Mouse (Mus musculus) forebrain, embryonic 15.5 days (tissue): ENCODE results near the gene Ecm1. TPM values are rescaled to one million over a fixed set of nuclear protein-coding genes. Genes with fewer than 3 reads are reported as not detected.
A peak's percentile ranks its signal among the peaks of the same experiment; 100 is the strongest.

Source experiments
- ATAC-seq: fragments of 200-750 bp; cut with Nextera tagmentation; replicated peaks from 2 replicates; pipeline ENCODE4 v1.8.0; 2017; ENCODE audit warnings: mild to moderate bottlenecking, moderate TSS enrichment, moderate library complexity
- H3K27ac ChIP-seq: fragments of 300-500 bp; sonication (generic); replicated peaks from 2 replicates; pipeline ENCODE4 v1.5.1; 2015; ENCODE audit warnings: mild to moderate bottlenecking, inconsistent platforms
- H3K27me3 ChIP-seq: fragments of 300-500 bp; sonication (generic); 2 replicates; pipeline ENCODE4 v1.6.1; 2015; ENCODE audit warnings: inconsistent platforms
- H3K36me3 ChIP-seq: fragments of 300-500 bp; sonication (generic); 2 replicates; pipeline ENCODE4 v1.6.1; 2015; ENCODE audit warnings: mild to moderate bottlenecking, inconsistent platforms
- H3K4me1 ChIP-seq: fragments of 300-500 bp; sonication (generic); 2 replicates; pipeline ENCODE4 v1.6.1; 2015; ENCODE audit warnings: inconsistent platforms
- H3K4me2 ChIP-seq: fragments of 300-500 bp; sonication (generic); replicated peaks from 2 replicates; pipeline ENCODE4 v1.6.1; 2015; ENCODE audit warnings: mild to moderate bottlenecking, inconsistent platforms
- H3K4me3 ChIP-seq: fragments of 300-500 bp; sonication (generic); 2 replicates; pipeline ENCODE4 v1.5.1; 2015; ENCODE audit warnings: mild to moderate bottlenecking, inconsistent platforms
- H3K9ac ChIP-seq: fragments of 300-500 bp; sonication (generic); replicated peaks from 2 replicates; pipeline ENCODE4 v1.6.1; 2015; ENCODE audit warnings: mild to moderate bottlenecking, inconsistent platforms
- H3K9me3 ChIP-seq: fragments of 300-500 bp; sonication (generic); 2 replicates; pipeline ENCODE4 v1.6.1; 2016; ENCODE audit warnings: inconsistent platforms
- WGBS: fragments of 180-500 bp; shearing (Covaris S2); methylation state at CpG from one replicate; pipeline ENCODE4 v1.1.7; 2015; ENCODE audit warnings: mixed read lengths; 5-methylcytosine and 5-hydroxymethylcytosine counted together
- polyA plus RNA-seq: library from polyadenylated mRNA; unstranded; fragments of >200 nt; fragmentation: Nextera tagmentation; extraction: Ambion mirVana; gene quantifications from 2 replicates; pipeline ENCODE4 v1.2.1, GENCODE M21; 2015

The Ecm1 gene
- polyA plus RNA-seq, 1 experiment from 2014 or later: 8.7 TPM

GRCm38 (mm10) chr3:95718153-95718552, 21.2 kb downstream of the Ecm1 start:
- Histone ChIP-seq H3K27me3 (no peaks in the 10 kb centered on the region), H3K36me3 (no peaks in the 10 kb centered on the region), H3K4me1 (no peaks in the 10 kb centered on the region), H3K27ac (no peak overlapping the region), H3K4me2 (no peak overlapping the region), H3K9me3 (no peaks in the 10 kb centered on the region), H3K9ac (no peak overlapping the region), H3K4me3 (no peak overlapping the region)
- ATAC-seq: no peak
- WGBS: 97% methylated on average over 2 of the region's 2 CpGs

DNA sequence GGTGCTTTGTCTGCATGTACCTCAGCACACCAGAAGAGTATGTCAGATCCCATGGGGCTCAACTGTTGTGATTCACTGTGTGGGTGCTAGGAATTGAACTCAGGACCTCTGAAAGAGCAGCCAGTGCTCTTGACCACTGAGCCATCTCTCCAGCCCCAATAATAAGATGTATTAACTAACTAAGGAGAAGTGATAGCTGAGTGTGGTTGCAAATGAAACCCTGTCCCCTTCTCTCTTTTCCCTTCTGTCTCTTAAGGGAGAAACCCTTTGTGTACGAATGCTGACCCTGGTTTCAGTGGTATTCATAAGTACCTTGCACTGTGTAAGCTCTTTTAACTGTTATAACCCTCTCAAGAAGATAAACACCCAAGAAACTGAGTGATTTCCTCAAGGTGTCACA, 23.3 kb downstream of the Ecm1 start:
- Histone ChIP-seq H3K4me1 (no peaks in the 10 kb centered on the region), H3K36me3 (no peaks in the 10 kb centered on the region), H3K9me3 (no peaks in the 10 kb centered on the region), H3K4me3 (no peak overlapping the region), H3K9ac (no peak overlapping the region), H3K27ac (no peak overlapping the region), H3K4me2 (no peak overlapping the region), H3K27me3 (no peaks in the 10 kb centered on the region)
- 79% methylated on average over 1 of the region's 1 CpGs for WGBS
- ATAC-seq: no peak

GRCm38 (mm10) chr3:95709967-95710366, 29.4 kb downstream of the Ecm1 start:
- Histone ChIP-seq H3K9me3 (no peaks in the 10 kb centered on the region), H3K27me3 (no peaks in the 10 kb centered on the region), H3K4me2 (no peak overlapping the region), H3K4me1 (no peaks in the 10 kb centered on the region), H3K36me3 (no peaks in the 10 kb centered on the region), H3K4me3 (no peak overlapping the region), H3K9ac (no peak overlapping the region), H3K27ac (no peak overlapping the region)
- ATAC-seq: no peak

DNA sequence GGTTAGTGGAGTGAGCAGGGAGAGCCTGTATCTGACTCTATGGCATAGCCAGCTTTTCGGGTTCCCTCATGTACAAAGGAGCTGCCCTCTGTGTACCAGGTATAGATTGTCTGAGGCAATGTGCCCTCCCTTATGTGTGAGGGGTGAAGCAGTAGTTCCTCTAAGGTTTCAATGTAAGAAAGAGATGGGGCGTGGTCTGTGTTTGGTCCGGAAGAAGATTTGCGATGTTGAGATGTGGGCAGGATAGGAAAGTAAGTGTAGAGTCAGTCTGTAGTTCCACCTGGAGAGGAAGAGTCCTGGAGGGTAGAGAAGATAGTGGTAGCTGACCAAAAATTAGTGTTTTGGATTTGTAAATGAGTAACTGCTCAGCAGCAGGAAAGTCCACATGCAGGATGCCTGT, 30.3 kb downstream of the Ecm1 start:
- Histone ChIP-seq H3K27ac (no peak overlapping the region), H3K27me3 (no peaks in the 10 kb centered on the region), H3K4me1 (no peaks in the 10 kb centered on the region), H3K9ac (no peak overlapping the region), H3K4me3 (no peak overlapping the region), H3K4me2 (no peak overlapping the region), H3K9me3 (no peaks in the 10 kb centered on the region), H3K36me3 (no peaks in the 10 kb centered on the region)
- no peak for ATAC-seq
- whole genome bisulfite sequencing: 92% methylated on average over 4 of the region's 4 CpGs

- WGBS: 95% methylated on average over 7 of the region's 7 CpGs
- Histone ChIP-seq H3K9ac (no peak overlapping the region), H3K4me3 (no peak overlapping the region), H3K9me3 (no peaks in the 10 kb centered on the region), H3K36me3 (no peaks in the 10 kb centered on the region), H3K4me1 (no peaks in the 10 kb centered on the region), H3K27ac (no peak overlapping the region), H3K4me2 (no peak overlapping the region), H3K27me3 (no peaks in the 10 kb centered on the region)
- ATAC-seq: no peak
Observed at GRCm38 (mm10) chr3:95707497-95707896, 31.9 kb downstream of the Ecm1 start.

- H3K4me3 ChIP-seq: no peak overlapping the region
- no peak for ATAC-seq
- no peak overlapping the region for H3K27ac ChIP-seq
- WGBS: 89% methylated on average over 4 of the region's 4 CpGs
- H3K36me3 ChIP-seq: no peaks in the 10 kb centered on the region
- H3K9me3 ChIP-seq: no peaks in the 10 kb centered on the region
- no peaks in the 10 kb centered on the region for H3K27me3 ChIP-seq
- no peak overlapping the region for H3K9ac ChIP-seq
- no peak overlapping the region for H3K4me2 ChIP-seq
- peaks cover 8% of the 10 kb centered on the region for H3K4me1 ChIP-seq
Observed at GRCm38 (mm10) chr3:95706273-95706672, 33.1 kb downstream of the Ecm1 start.

GRCm38 (mm10) chr3:95704612-95705011, 34.8 kb downstream of the Ecm1 start:
- H3K9ac ChIP-seq: no peak overlapping the region
- H3K4me3 ChIP-seq: no peak overlapping the region
- no peak overlapping the region for H3K27ac ChIP-seq
- no peaks in the 10 kb centered on the region for H3K36me3 ChIP-seq
- WGBS: 90% methylated on average over 4 of the region's 4 CpGs
- H3K4me1 ChIP-seq: peaks cover 10% of the 10 kb centered on the region
- H3K4me2 ChIP-seq: no peak overlapping the region
- H3K9me3 ChIP-seq: no peaks in the 10 kb centered on the region
- no peak for ATAC-seq
- no peaks in the 10 kb centered on the region for H3K27me3 ChIP-seq

- H3K4me1 ChIP-seq: peaks cover 10% of the 10 kb centered on the region
- no peak overlapping the region for H3K4me2 ChIP-seq
- no peak overlapping the region for H3K4me3 ChIP-seq
- no peaks in the 10 kb centered on the region for H3K36me3 ChIP-seq
- no peaks in the 10 kb centered on the region for H3K9me3 ChIP-seq
- no peak for ATAC-seq
- H3K27me3 ChIP-seq: no peaks in the 10 kb centered on the region
- H3K9ac ChIP-seq: no peak overlapping the region
- H3K27ac ChIP-seq: no peak overlapping the region
- WGBS: 98% methylated on average over 3 of the region's 3 CpGs
Observed at GRCm38 (mm10) chr3:95703276-95703675, 36.1 kb downstream of the Ecm1 start.

DNA sequence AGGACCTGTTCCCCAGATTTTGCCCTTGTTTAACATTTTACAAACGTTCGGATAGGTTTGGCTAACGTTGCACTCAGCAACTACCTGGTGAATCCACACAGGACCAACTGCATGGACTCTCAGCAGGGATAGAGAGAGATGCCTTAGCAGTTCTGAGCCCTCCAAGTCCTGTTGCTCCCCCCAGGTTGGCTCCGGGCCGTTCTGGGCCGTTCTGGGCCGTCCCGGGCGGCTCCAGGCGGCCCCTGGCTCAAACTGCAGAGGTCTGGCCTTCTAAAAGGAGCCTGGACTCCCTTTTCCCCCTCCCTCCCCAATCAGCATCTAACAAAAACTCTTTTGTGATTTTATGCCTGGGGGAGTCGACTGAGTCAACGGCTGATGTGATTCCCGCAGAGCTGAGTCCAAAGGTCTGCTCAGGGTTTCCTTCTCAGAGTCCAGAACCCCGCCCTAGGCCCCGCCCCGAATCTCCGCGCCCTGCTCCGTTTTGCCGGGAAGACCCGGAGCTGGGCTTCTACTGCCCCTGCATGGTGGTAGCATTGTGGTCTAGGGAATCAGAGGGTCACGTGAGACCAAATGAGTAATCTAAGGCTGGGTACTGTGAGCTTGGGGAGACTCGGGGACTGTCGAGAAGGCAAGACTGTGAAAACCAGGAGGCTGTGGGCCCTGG, 37.4 kb downstream of the Ecm1 start:
- Histone ChIP-seq H3K27ac (no peak overlapping the region), H3K27me3 (no peaks in the 10 kb centered on the region), H3K36me3 (no peaks in the 10 kb centered on the region), H3K9me3 (no peaks in the 10 kb centered on the region), H3K4me2 (peak overlapping the region; percentile 45), H3K4me1 (peaks cover 10% of the 10 kb centered on the region), H3K4me3 (peak overlapping the region; percentile 24), H3K9ac (peak overlapping the region; percentile 26)
- 3% methylated on average over 24 of the region's 24 CpGs for WGBS
- ATAC-seq: peak; percentile 91

GRCm38 (mm10) chr3:95701085-95701484, 38.3 kb downstream of the Ecm1 start:
- H3K36me3 ChIP-seq: no peaks in the 10 kb centered on the region
- peaks cover 10% of the 10 kb centered on the region for H3K4me1 ChIP-seq
- no peak overlapping the region for H3K27ac ChIP-seq
- H3K4me3 ChIP-seq: no peak overlapping the region
- no peak for ATAC-seq
- H3K9me3 ChIP-seq: no peaks in the 10 kb centered on the region
- no peak overlapping the region for H3K4me2 ChIP-seq
- H3K27me3 ChIP-seq: no peaks in the 10 kb centered on the region
- no peak overlapping the region for H3K9ac ChIP-seq
- 79% methylated on average over 2 of the region's 2 CpGs for WGBS

GRCm38 (mm10) chr3:95700233-95700681, 39.1 kb downstream of the Ecm1 start:
- Histone ChIP-seq H3K36me3 (no peaks in the 10 kb centered on the region), H3K4me2 (no peak overlapping the region), H3K9me3 (no peaks in the 10 kb centered on the region), H3K27ac (no peak overlapping the region), H3K4me3 (no peak overlapping the region), H3K4me1 (peaks cover 10% of the 10 kb centered on the region), H3K27me3 (no peaks in the 10 kb centered on the region), H3K9ac (no peak overlapping the region)
- ATAC-seq: no peak
- 71% methylated on average over 6 of the region's 6 CpGs for WGBS

- Histone ChIP-seq H3K9me3 (no peaks in the 10 kb centered on the region), H3K36me3 (no peaks in the 10 kb centered on the region), H3K4me2 (no peak overlapping the region), H3K27me3 (no peaks in the 10 kb centered on the region), H3K4me3 (no peak overlapping the region), H3K27ac (no peak overlapping the region), H3K4me1 (peaks cover 10% of the 10 kb centered on the region), H3K9ac (no peak overlapping the region)
- no peak for ATAC-seq
- 95% methylated on average over 4 of the region's 4 CpGs for WGBS
Observed at GRCm38 (mm10) chr3:95698286-95698685, 41.1 kb downstream of the Ecm1 start.

GRCm38 (mm10) chr3:95696360-95696759, 43.0 kb downstream of the Ecm1 start:
- Histone ChIP-seq H3K9me3 (no peaks in the 10 kb centered on the region), H3K27me3 (no peaks in the 10 kb centered on the region), H3K4me3 (no peak overlapping the region), H3K4me1 (peaks cover 3% of the 10 kb centered on the region; the same call in 1 of the 2 replicates), H3K9ac (no peak overlapping the region), H3K36me3 (0 out of 2 replicates have a peak, but pooled peaks cover 2% of the 10 kb centered on the region), H3K4me2 (no peak overlapping the region), H3K27ac (no peak overlapping the region)
- 60% methylated on average over 7 of the region's 7 CpGs for WGBS
- no peak for ATAC-seq
